Mouse (Mus musculus): ENCODE measurements around the gene Mafg. TPM values are rescaled to one million over a fixed set of nuclear protein-coding genes. Genes with fewer than 3 reads are reported as not detected.

Mafg gene
- total and polyA plus RNA-seq, 3 experiments: 17.0 to 63.7 (median 29.3) TPM

DNA sequence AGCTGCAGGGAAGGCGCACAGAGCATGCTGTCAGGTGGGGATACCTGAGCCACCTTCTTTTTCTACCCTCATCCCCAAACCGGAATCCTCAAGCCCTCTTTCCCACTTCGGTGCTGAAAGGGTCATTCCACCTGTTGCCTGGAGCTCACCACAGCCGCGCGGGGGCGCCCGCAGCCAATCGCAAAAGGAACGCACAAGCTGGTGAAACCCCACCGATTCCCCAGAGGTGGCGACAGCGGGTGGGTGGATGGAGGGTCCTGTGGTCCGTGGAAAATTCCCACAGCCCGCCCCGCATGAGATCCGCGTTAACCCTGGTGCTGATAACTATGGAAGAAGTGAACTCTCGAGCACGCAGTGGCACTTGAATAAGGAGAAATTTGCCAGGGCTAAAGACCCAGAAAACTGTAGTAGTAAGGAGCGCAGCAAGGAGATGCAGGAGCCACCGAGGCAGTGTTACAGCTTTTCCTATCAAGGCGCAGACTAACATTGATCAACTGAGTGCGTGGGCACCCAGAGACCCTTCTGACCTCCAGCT lies 25.5 kb upstream of the Mafg start:
- Histone ChIP-seq H3K4me2 (ENCODE audit: insufficient read depth, low read depth, poor library complexity, severe bottlenecking) (peak overlapping the region; percentile 39), H3K36me3 (replicated peaks in 1 of 2; ENCODE audit: control insufficient read depth in 1 of 2, insufficient read depth in 1 of 2, low read length in 1 of 2) (no peaks in the 10 kb centered on the region), H3K27me3 (replicated peaks) (peaks cover 74% of the 10 kb centered on the region), H3K79me2 (replicated peaks; ENCODE audit: control insufficient read depth, extremely low read depth, insufficient read depth, poor library complexity, severe bottlenecking) (no peaks in the 10 kb centered on the region), H3K9ac (ENCODE audit: insufficient read depth, low read depth) (no peak overlapping the region), H3K4me1 (ENCODE audit: control insufficient read depth in 1 of 2, insufficient read depth in 2 of 2) (peaks cover 0 to 13% of the 10 kb centered on the region in 2 experiments; a peak in 3 of 4 replicates), H3K27ac (ENCODE audit: insufficient read depth, low read depth) (no peak overlapping the region), H3K9me3 (replicated peaks; ENCODE audit: low read length) (peaks cover 7% of the 10 kb centered on the region), H3K4me3 (replicated peaks in 1 of 3; ENCODE audit: low read depth in 2 of 3, low read length in 2 of 3, poor library complexity in 1 of 3) (no peak overlapping the region)
- 0 out of 2 replicates have a peak, but pooled peaks have one; percentile 17 for TF ChIP-seq ELF1 (IDR thresholded peaks at IDR 0.05; ENCODE audit: low read depth, low read length)
- TF ChIP-seq RCOR1 (conservative IDR thresholded peaks at IDR 0.05; ENCODE audit: low read depth, low read length): 0 out of 2 replicates have a peak, but pooled peaks have one; percentile 37
- TF ChIP-seq MXI1 (IDR thresholded peaks at IDR 0.05; ENCODE audit: low read depth, low read length): peak; percentile 62
- TF ChIP-seq USF2 (conservative IDR thresholded peaks at IDR 0.05; ENCODE audit: low read depth, low read length): no peak
- no peak for TF ChIP-seq ZNF384 (IDR thresholded peaks at IDR 0.05; ENCODE audit: low read depth, low read length)
- no peak for TF ChIP-seq POLR2AphosphoS2 (IDR thresholded peaks at IDR 0.05; ENCODE audit: low read depth, low read length)
- no peak for TF ChIP-seq UBTF (IDR thresholded peaks at IDR 0.05; ENCODE audit: low read depth, low read length)
- TF ChIP-seq CTCF (conservative IDR thresholded peaks at IDR 0.05 in 1 of 2, IDR thresholded peaks at IDR 0.05 in 1 of 2; ENCODE audit: low read depth in 2 of 2, low read length in 2 of 2): peak; percentile 36 to 100; a peak in 3 of 4 replicates
- TF ChIP-seq SMC3 (IDR thresholded peaks at IDR 0.05; ENCODE audit: low read depth, low read length): peak; percentile 99
- 0 out of 2 replicates have a peak, but pooled peaks have one; percentile 13 for TF ChIP-seq KAT2A (IDR thresholded peaks at IDR 0.05; ENCODE audit: insufficient replicate concordance, low read length)
- TF ChIP-seq NRF1 (IDR thresholded peaks at IDR 0.05; ENCODE audit: low read depth, low read length): no peak
- TF ChIP-seq E2F4 (IDR thresholded peaks at IDR 0.05; ENCODE audit: insufficient replicate concordance, low read depth, low read length): no peak
- no peak for TF ChIP-seq GABPA (IDR thresholded peaks at IDR 0.05; ENCODE audit: insufficient replicate concordance, low read depth, low read length)
- TF ChIP-seq HCFC1 (IDR thresholded peaks at IDR 0.05; ENCODE audit: low read depth, low read length): peak; percentile 36; the same call in 1 of the 2 replicates
- TF ChIP-seq MAX (IDR thresholded peaks at IDR 0.05; ENCODE audit: low read length): peak; percentile 50; the same call in 1 of the 2 replicates
- peak; percentile 69; the same call in 1 of the 2 replicates for TF ChIP-seq NELFE (IDR thresholded peaks at IDR 0.05; ENCODE audit: low read depth, low read length)
- no peak for TF ChIP-seq PAX5 (IDR thresholded peaks at IDR 0.05; ENCODE audit: low read length)
- TF ChIP-seq CHD1 (IDR thresholded peaks at IDR 0.05; ENCODE audit: low read depth, low read length): no peak
- 0 out of 2 replicates have a peak, but pooled peaks have one; percentile 47 for TF ChIP-seq TCF12 (IDR thresholded peaks at IDR 0.05; ENCODE audit: low read depth, low read length)
- TF ChIP-seq RAD21 (IDR thresholded peaks at IDR 0.05; ENCODE audit: low read depth, low read length): peak; percentile 93
- TF ChIP-seq CHD2 (IDR thresholded peaks at IDR 0.05; ENCODE audit: low read length): 0 out of 2 replicates have a peak, but pooled peaks have one; percentile 26
- peak; percentile 73 for TF ChIP-seq MEF2A (IDR thresholded peaks at IDR 0.05; ENCODE audit: borderline replicate concordance, low read depth, low read length)
- no peak for TF ChIP-seq ETS1 (conservative IDR thresholded peaks at IDR 0.05; ENCODE audit: low read depth, low read length)
- no peak for TF ChIP-seq EP300 (IDR thresholded peaks at IDR 0.05; ENCODE audit: low read length)
- no peak for TF ChIP-seq POLR2A (IDR thresholded peaks at IDR 0.05; ENCODE audit: low read depth, low read length)
- no peak for TF ChIP-seq MYC (IDR thresholded peaks at IDR 0.05; ENCODE audit: low read depth, low read length)
- TF ChIP-seq JUN (IDR thresholded peaks at IDR 0.05; ENCODE audit: insufficient read depth, low read depth, low read length): no peak
- no peak; the same call in 1 of the 2 replicates for TF ChIP-seq BHLHE40 (IDR thresholded peaks at IDR 0.05; ENCODE audit: low read depth, low read length)
- TF ChIP-seq MAFK (IDR thresholded peaks at IDR 0.05; ENCODE audit: insufficient replicate concordance, low read length): 0 out of 2 replicates have a peak, but pooled peaks have one; percentile 32
- TF ChIP-seq MAZ (IDR thresholded peaks at IDR 0.05; ENCODE audit: low read depth, low read length): peak; percentile 58; the same call in 1 of the 2 replicates
- TF ChIP-seq JUND (conservative IDR thresholded peaks at IDR 0.05; ENCODE audit: low read depth, low read length): no peak
- TF ChIP-seq SIN3A (IDR thresholded peaks at IDR 0.05; ENCODE audit: low read length): peak; percentile 55; the same call in 1 of the 2 replicates
- TF ChIP-seq ZC3H11A (IDR thresholded peaks at IDR 0.05; ENCODE audit: low read depth, low read length): peak; percentile 77
- peak; percentile 57; the same call in 1 of the 2 replicates for TF ChIP-seq IRF4 (IDR thresholded peaks at IDR 0.05; ENCODE audit: low read depth, low read length)
- no peak for TF ChIP-seq ZKSCAN1 (IDR thresholded peaks at IDR 0.05; ENCODE audit: borderline replicate concordance, low read depth, low read length)
- TF ChIP-seq USF1 (IDR thresholded peaks at IDR 0.05; ENCODE audit: low read depth, low read length): no peak
- TF ChIP-seq TBP (conservative IDR thresholded peaks at IDR 0.05; ENCODE audit: low read depth, low read length): no peak
- TF ChIP-seq ZMIZ1 (IDR thresholded peaks at IDR 0.05; ENCODE audit: low read depth, low read length): no peak
- in situ Hi-C loops (cut with MboI; ENCODE audit: low pct_ligation_motif_present, low pct_unique_long_range_greater_than_20kb, low sequenced_read_pairs): no loop called here
- dilution Hi-C loops (cut with MboI; ENCODE audit: extremely low pct_ligation_motif_present, extremely low pct_unique_long_range_greater_than_20kb, low sequenced_read_pairs): no loop called here
- DNase-seq (ENCODE audit: extremely low read depth): peak; percentile 67

Data from CH12.LX (cell line).